Mouse (Mus musculus) cerebellum, adult (tissue): ENCODE data around the gene Psma2.
A peak's percentile ranks its signal among the peaks of the same experiment; 100 is the strongest.

Source experiments
- ATAC-seq: cut with Nextera tagmentation; 2 replicates; pipeline ENCODE4 v1.9.2; 2017; ENCODE audit warnings: mild to moderate bottlenecking, moderate library complexity, mixed read lengths; ENCODE audit not compliant: insufficient number of reproducible peaks, low FRiP score, low TSS enrichment

Gene Psma2

GRCm38 (mm10) chr13:14612926-14613529 is at the start of gene Psma2, which contains the start of gene Mrpl32:
Psma2 (plus strand) TSS chr13:14613240.
Mrpl32 (minus strand) TSS chr13:14613165.
- peak; percentile 97 for ATAC-seq

GRCm38 (mm10) chr13:14574128-14574527 is 38.9 kb upstream of the Psma2 start:
- ATAC-seq = no peak

GRCm38 (mm10) chr13:14580392-14580791 is 32.6 kb upstream of the Psma2 start:
- no peak for ATAC-seq

GRCm38 (mm10) chr13:14602744-14603143 is 10.3 kb upstream of the Psma2 start:
- ATAC-seq = no peak

- ATAC-seq = no peak
Observed at GRCm38 (mm10) chr13:14607616-14608015, 5.4 kb upstream of the Psma2 start.

GRCm38 (mm10) chr13:14612463-14612862 is 577 bp upstream of the Psma2 start:
- ATAC-seq = no peak

- no peak for ATAC-seq
Observed at GRCm38 (mm10) chr13:14613553-14613952, 513 bp downstream of the Psma2 start.

- ATAC-seq = peak; percentile 78
Observed at GRCm38 (mm10) chr13:14618724-14619123, 5.7 kb downstream of the Psma2 start.

GRCm38 (mm10) chr13:14629726-14630641 is 16.9 kb downstream of the Psma2 start, which contains the start of gene AW209491:
AW209491 (plus strand) TSS chr13:14630154.
- ATAC-seq = peak; percentile 98

- ATAC-seq = no peak
Observed at GRCm38 (mm10) chr13:14639998-14640397, 27.0 kb downstream of the Psma2 start.

- ATAC-seq = no peak
Observed at GRCm38 (mm10) chr13:14649301-14649700, 36.3 kb downstream of the Psma2 start.

- ATAC-seq = no peak
Observed at GRCm38 (mm10) chr13:14667107-14667506, 54.1 kb downstream of the Psma2 start.

- no peak for ATAC-seq
Observed at GRCm38 (mm10) chr13:14670342-14670741, 57.3 kb downstream of the Psma2 start.

GRCm38 (mm10) chr13:14688955-14689354 is 75.9 kb downstream of the Psma2 start:
- no peak for ATAC-seq

GRCm38 (mm10) chr13:14716801-14717200 is 103.8 kb downstream of the Psma2 start:
- no peak for ATAC-seq

GRCm38 (mm10) chr13:14717755-14718154 is 104.7 kb downstream of the Psma2 start:
- no peak for ATAC-seq
